Comparison of ENCODE assay signal across 25 mouse cellular contexts in the genomic region with DNA sequence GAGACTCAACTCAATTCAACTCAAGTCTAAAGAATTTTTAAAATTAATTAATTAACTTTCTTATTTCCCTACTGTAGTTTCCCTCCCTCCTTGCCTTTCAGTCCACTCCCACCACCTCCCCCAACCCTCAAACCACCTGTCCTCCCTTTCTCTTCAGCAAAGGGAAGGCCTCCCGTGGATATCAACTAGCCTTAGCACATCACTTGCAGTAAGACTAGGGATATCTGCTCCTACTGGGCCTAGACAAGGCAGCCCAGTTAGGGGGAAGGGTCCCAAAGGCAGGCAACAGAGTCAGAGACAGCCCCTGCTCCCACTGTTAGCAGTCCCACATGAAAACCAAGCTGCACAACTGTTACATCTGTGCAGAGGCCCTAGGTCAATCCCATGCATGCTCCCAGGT. TPM values are rescaled to one million over a fixed set of nuclear protein-coding genes. Genes with fewer than 3 reads are reported as not detected.
"Had no signal": no experiment of that assay in that cellular context is flagged by ENCODE, and none has a peak within 500 bp of the region (broad histone marks: within the 10 kb centered on the region; RNA-seq: fewer than 3 reads in every experiment).

No protein-coding gene starts in this region.

- DNase-seq: kidney, adult 18-20 months; kidney, postnatal 25 days; layer of hippocampus, postnatal 36 days; lung, embryonic 14.5 days; right cerebral cortex, adult 18-20 months; right cerebral cortex, postnatal 25 days; spleen, adult 18-20 months; thymus, postnatal 25 days had no signal

- H3K4me1 ChIP-seq: limb, embryonic 10.5 days; limb, embryonic 13.5 days; midbrain, embryonic 12.5 days; midbrain, embryonic 15.5 days; neural tube, embryonic 12.5 days; neural tube, embryonic 15.5 days; stomach, embryonic 15.5 days had no signal

- H3K9ac ChIP-seq: limb, embryonic 13.5 days; lung, embryonic 14.5 days; midbrain, embryonic 12.5 days; midbrain, embryonic 15.5 days; neural tube, embryonic 12.5 days; neural tube, embryonic 15.5 days; stomach, embryonic 15.5 days had no signal

- H3K9me3 ChIP-seq: limb, embryonic 10.5 days; midbrain, embryonic 12.5 days; midbrain, embryonic 15.5 days; neural tube, embryonic 15.5 days; stomach, embryonic 15.5 days had no signal

- H3K4me2 ChIP-seq: limb, embryonic 13.5 days; lung, embryonic 14.5 days; midbrain, embryonic 12.5 days; midbrain, embryonic 15.5 days; neural tube, embryonic 12.5 days; neural tube, embryonic 15.5 days; stomach, embryonic 15.5 days had no signal

- H3K4me3 ChIP-seq: layer of hippocampus, adult 2 months; left cerebral cortex, adult 2 months; limb, embryonic 10.5 days; limb, embryonic 13.5 days; midbrain, embryonic 12.5 days; midbrain, embryonic 15.5 days; neural tube, embryonic 12.5 days; neural tube, embryonic 15.5 days; stomach, embryonic 15.5 days had no signal

- ATAC-seq: intestine, embryonic 16.5 days; lung, postnatal 0 days; midbrain, embryonic 15.5 days had no signal

- H3K27ac ChIP-seq: kidney, postnatal 0 days; layer of hippocampus, adult 2 months; left cerebral cortex, adult 2 months; limb, embryonic 10.5 days; limb, embryonic 13.5 days; macrophage; midbrain, embryonic 12.5 days; midbrain, embryonic 15.5 days; neural tube, embryonic 12.5 days; neural tube, embryonic 15.5 days; stomach, embryonic 15.5 days had no signal

- H3K27me3 ChIP-seq: limb, embryonic 13.5 days; midbrain, embryonic 12.5 days; midbrain, embryonic 15.5 days; neural tube, embryonic 12.5 days; neural tube, embryonic 15.5 days; stomach, embryonic 15.5 days had no signal

- H3K36me3 ChIP-seq: limb, embryonic 10.5 days; limb, embryonic 13.5 days; midbrain, embryonic 12.5 days; midbrain, embryonic 15.5 days; neural tube, embryonic 12.5 days; neural tube, embryonic 15.5 days; stomach, embryonic 15.5 days had no signal

RNA-seq across cellular contexts. Expression of gene Avpr1b, which starts 17.1 kb away (rescaled TPM):
- total RNA-seq: left cerebral cortex, adult 2 months; liver, adult 2 months; megakaryocyte, adult 5-6 weeks had no signal
- polyA plus RNA-seq: kidney, embryonic 14.5 days; kidney, postnatal 0 days; limb, embryonic 10.5 days; limb, embryonic 13.5 days; liver, adult 2 months; lung, embryonic 14.5 days; lung, postnatal 0 days; macrophage; midbrain, embryonic 12.5 days; midbrain, embryonic 15.5 days; neural tube, embryonic 12.5 days; neural tube, embryonic 15.5 days; stomach, embryonic 15.5 days; thymus, postnatal 0 days had no signal

RNA-seq across cellular contexts. Expression of gene Ctse, which starts 22.0 kb away (rescaled TPM):
- total RNA-seq: layer of hippocampus, adult 2 months; layer of hippocampus, postnatal 36 days; liver, adult 2 months had no signal
- polyA plus RNA-seq: limb, embryonic 10.5 days; neural tube, embryonic 15.5 days had no signal
